14 mouse cellular contexts compared by ENCODE assay signal in genomic region chr2:49814011-49814410, GRCm38 (mm10). TPM values are rescaled to one million over a fixed set of nuclear protein-coding genes. Genes with fewer than 3 reads are reported as not detected.
DNase-seq lines count a peak whose midpoint lies in the region; ATAC-seq and TF ChIP-seq lines count a peak whose summit lies in the region.
"Had no signal": no experiment of that assay in that cellular context is flagged by ENCODE, and none has a peak within 500 bp of the region (broad histone marks: within the 10 kb centered on the region; RNA-seq: fewer than 3 reads in every experiment).

No protein-coding gene starts in this region.

- peak; percentile 80 for DNase-seq in heart, adult 11 months
- DNase-seq in heart, adult 9 months (ENCODE audit: low spot score in 2 of 2): no peak
- peak; percentile 42 for DNase-seq in adrenal gland, adult 8-10 months
- no peak for DNase-seq in heart, adult 8-10 months (ENCODE audit: low spot score)
- no peak for DNase-seq in right cerebral cortex, postnatal 10 days (ENCODE audit: low spot score in 2 of 2)
- DNase-seq in embryo, embryonic 10.5 days (ENCODE audit: low spot score): no peak
- DNase-seq: thymus, postnatal 25 days had no signal

- H3K36me3 ChIP-seq in intestine, postnatal 0 days (ENCODE audit: control insufficient read depth, insufficient read depth): no peaks in the 10 kb centered on the region
- H3K36me3 ChIP-seq: heart, embryonic 13.5 days; midbrain, embryonic 12.5 days; neural tube, embryonic 15.5 days had no signal

- H3K9me3 ChIP-seq in intestine, postnatal 0 days (ENCODE audit: control insufficient read depth): no peaks in the 10 kb centered on the region
- H3K9me3 ChIP-seq: forebrain, embryonic 13.5 days; heart, embryonic 13.5 days; midbrain, embryonic 12.5 days; neural tube, embryonic 15.5 days had no signal

- H3K4me1 ChIP-seq in intestine, postnatal 0 days (replicated peaks; ENCODE audit: control insufficient read depth, insufficient read depth, low read length): peaks cover 4% of the 10 kb centered on the region; the same call in 1 of the 2 replicates
- H3K4me1 ChIP-seq: midbrain, embryonic 12.5 days had no signal

- 27% methylated on average over 6 of the region's 6 CpGs for WGBS in intestine, postnatal 0 days

- no peak overlapping the region for H3K27ac ChIP-seq in intestine, postnatal 0 days (ENCODE audit: low read depth, low read length)
- H3K27ac ChIP-seq: forebrain, embryonic 13.5 days; heart, embryonic 13.5 days; midbrain, embryonic 12.5 days; neural tube, embryonic 15.5 days had no signal

- ATAC-seq in intestine, postnatal 0 days: peak; percentile 86
- ATAC-seq in megakaryocyte-erythroid progenitor cell, adult 5-6 weeks (replicated peaks; ENCODE audit: low FRiP score, low TSS enrichment, poor library complexity, severe bottlenecking): peak; percentile 69
- ATAC-seq: forebrain, embryonic 13.5 days; hindbrain, embryonic 16.5 days had no signal

- H3K27me3 ChIP-seq in intestine, postnatal 0 days (replicated peaks; ENCODE audit: control insufficient read depth, insufficient read depth, low read length): no peaks in the 10 kb centered on the region
- H3K27me3 ChIP-seq: forebrain, embryonic 13.5 days; heart, embryonic 13.5 days; midbrain, embryonic 12.5 days; neural tube, embryonic 15.5 days had no signal

- no peak overlapping the region for H3K4me3 ChIP-seq in intestine, postnatal 0 days (ENCODE audit: low read depth, low read length)
- H3K4me3 ChIP-seq: forebrain, embryonic 13.5 days; heart, embryonic 13.5 days; midbrain, embryonic 12.5 days; neural tube, embryonic 15.5 days had no signal

- TF ChIP-seq CTCF in intestine, postnatal 0 days (IDR thresholded peaks at IDR 0.05; ENCODE audit: low read depth): no peak

- 0 out of 2 replicates have a peak overlapping the region, but pooled peaks have one; percentile 6 for H3K4me2 ChIP-seq in intestine, postnatal 0 days (replicated peaks; ENCODE audit: low read depth)
- H3K4me2 ChIP-seq: forebrain, embryonic 13.5 days; heart, embryonic 13.5 days; midbrain, embryonic 12.5 days; neural tube, embryonic 15.5 days had no signal

- no peak overlapping the region for H3K9ac ChIP-seq in intestine, postnatal 0 days (ENCODE audit: low read depth, low read length)
- H3K9ac ChIP-seq: forebrain, embryonic 13.5 days; heart, embryonic 13.5 days; midbrain, embryonic 12.5 days; neural tube, embryonic 15.5 days had no signal

RNA-seq across cellular contexts. Expression of gene Lypd6b, which starts 26.5 kb away (rescaled TPM):
- under 1 TPM in 3 of 4 experiments, not detected in 1; 0.24 to 0.52 (median 0.24) TPM for total RNA-seq in adrenal gland, adult 8-10 months (2022)
- polyA plus RNA-seq in intestine, postnatal 0 days (2015; fragmentation: Nextera tagmentation; extraction: Ambion mirVana): 0.68 and 0.73 TPM in 2 replicates
- not detected in 2 replicates for total RNA-seq in megakaryocyte-erythroid progenitor cell, adult 5-6 weeks (2014; fragmentation: Nextera tagmentation)
- total RNA-seq in megakaryocyte-erythroid progenitor cell, adult 5-6 weeks (2017): 0.95 TPM in 1 of 2 replicates, not detected in the other
- total RNA-seq in heart, adult 8-10 months (2022): under 1 TPM in 2 of 4 experiments, not detected in 2; 0.11 to 0.12 TPM

Comparison
In these comparisons a context has a peak if more than half of its experiments do, and no peak if none do; other contexts are left out.
1. DNase-seq: peak in heart, adult 11 months (single experiment) and adrenal gland, adult 8-10 months (single experiment); none in heart, adult 9 months (0 of 2), heart, adult 8-10 months (single experiment), right cerebral cortex, postnatal 10 days (0 of 2) and embryo, embryonic 10.5 days (single experiment).